Mouse (Mus musculus) MEL (cell line): ENCODE measurements around the gene Cacna1i.

ENCODE experiments used
- CTCF ChIP-seq, 3 experiments: IDR thresholded peaks in 2 of 3; conservative IDR thresholded peaks in 1 of 3; 2 replicates each; pipeline ENCODE4 v1.5.1; 2011 to 2012; ENCODE audit warnings: low read length in 3 of 3, low read depth in 2 of 3, mild to moderate bottlenecking in 2 of 3, improper control_type of control experiment in 1 of 3, inconsistent platforms in 1 of 3, mixed read lengths in 1 of 3, moderate library complexity in 1 of 3; ENCODE audit not compliant: control insufficient read depth in 1 of 3, insufficient read depth in 1 of 3, poor library complexity in 1 of 3, severe bottlenecking in 1 of 3
- POLR2A ChIP-seq, 2 experiments: IDR thresholded peaks; 2 replicates each; pipeline ENCODE4 v1.6.1; 2011 to 2012; ENCODE audit warnings: low read length in 2 of 2, mild to moderate bottlenecking in 2 of 2, control low read depth in 1 of 2, improper control_type of control experiment in 1 of 2, low read depth in 1 of 2, moderate library complexity in 1 of 2; ENCODE audit not compliant: control insufficient read depth in 1 of 2, insufficient read depth in 1 of 2, poor library complexity in 1 of 2

DNA sequence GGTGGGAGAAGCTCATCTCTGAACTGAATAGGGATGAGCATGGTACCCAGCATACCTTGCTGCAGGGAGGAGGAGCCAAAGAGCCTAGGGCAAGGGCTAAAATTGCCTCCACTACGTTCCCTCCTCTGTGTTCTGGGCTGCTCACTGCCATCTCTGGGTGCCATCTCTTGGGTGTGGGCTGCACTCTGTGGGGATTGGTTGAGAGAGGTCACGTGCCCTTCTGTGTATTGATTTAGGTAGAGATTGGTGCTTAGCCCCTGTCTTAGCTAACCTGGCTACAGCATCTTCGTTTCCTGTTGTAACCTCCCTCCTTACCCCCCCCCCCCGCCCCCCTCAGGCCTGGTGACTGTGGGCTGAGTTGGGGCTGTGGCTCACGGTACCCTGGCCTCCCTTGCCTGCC lies 87.8 kb downstream of the Cacna1i start:
- TF ChIP-seq POLR2A (IDR thresholded peaks at IDR 0.05; ENCODE audit: control insufficient read depth in 1 of 2, insufficient read depth in 1 of 2, low read depth in 1 of 2, low read length in 2 of 2, poor library complexity in 1 of 2), result no peak
- TF ChIP-seq CTCF (IDR thresholded peaks at IDR 0.05 in 2 of 3, conservative IDR thresholded peaks at IDR 0.05 in 1 of 3; ENCODE audit: control insufficient read depth in 1 of 3, insufficient read depth in 1 of 3, low read depth in 2 of 3, low read length in 3 of 3, poor library complexity in 1 of 3, severe bottlenecking in 1 of 3), result no peak
